Mouse (Mus musculus): ENCODE data around the gene Cspg4. TPM values are rescaled to one million over a fixed set of nuclear protein-coding genes. Genes with fewer than 3 reads are reported as not detected.
A peak's percentile ranks its signal among the peaks of the same experiment; 100 is the strongest.

The Cspg4 gene
- polyA plus RNA-seq, 1 experiment = 21.4 TPM

DNA sequence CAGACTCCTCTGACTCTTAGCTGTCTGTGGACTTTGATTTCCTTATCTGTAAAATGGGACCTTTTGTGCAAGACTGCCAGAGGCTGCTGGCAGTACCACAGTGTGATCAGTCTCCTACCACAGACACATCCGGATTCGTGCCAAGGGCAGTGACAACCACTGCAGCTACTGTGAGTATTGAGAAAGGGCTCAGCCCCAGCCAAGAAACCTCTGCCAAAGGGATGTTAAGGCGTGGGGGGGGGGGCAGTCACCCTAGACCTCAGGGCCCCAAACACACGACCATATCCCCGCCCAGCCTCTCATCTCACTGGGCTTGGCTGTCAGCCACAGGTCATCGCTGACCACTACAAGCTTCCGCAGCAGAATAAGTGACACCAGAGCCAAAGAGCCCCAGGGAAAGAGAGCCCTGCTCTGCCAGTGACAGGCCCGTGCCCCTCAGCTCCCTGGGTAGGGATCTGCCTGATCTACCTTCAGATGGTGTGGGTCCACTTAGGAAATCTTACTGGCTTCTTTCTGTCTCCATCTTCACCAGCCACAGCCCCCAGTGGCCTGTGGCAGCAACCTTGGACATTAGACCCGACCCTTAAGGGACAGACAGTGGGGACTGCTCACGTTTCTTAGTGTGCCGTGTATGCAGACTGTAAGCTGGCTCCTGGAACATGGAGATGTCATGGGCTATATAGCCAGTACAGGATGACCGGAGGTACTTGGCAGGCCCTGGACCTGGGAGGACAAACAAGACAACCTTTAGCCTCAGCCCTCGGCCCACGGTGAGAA, 14.5 kb upstream of the Cspg4 start:
- no peak overlapping the region for H3K4me3 ChIP-seq (ENCODE audit: insufficient read depth, low read depth, low read length)
- no peak overlapping the region for H3K27ac ChIP-seq (replicated peaks; ENCODE audit: low read depth, low read length)
- H3K4me1 ChIP-seq (ENCODE audit: control insufficient read depth, insufficient read depth, insufficient read length, low read length) = no peaks in the 10 kb centered on the region

DNA sequence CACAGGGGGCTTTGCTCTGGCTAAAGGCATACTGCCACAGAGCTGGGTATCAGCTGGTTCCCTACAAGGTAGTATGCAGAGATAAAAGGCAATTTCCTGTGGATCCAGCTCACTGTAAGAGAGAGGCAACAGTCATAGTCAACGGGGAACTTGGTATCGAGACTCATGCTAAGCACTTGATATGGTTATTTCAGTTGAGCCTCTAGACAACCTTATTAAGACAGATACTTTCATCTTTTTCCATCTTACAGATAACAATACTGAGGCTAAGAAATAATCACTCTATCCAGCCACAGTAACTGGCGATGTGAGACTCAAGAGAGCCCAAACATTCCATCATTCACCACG, 14.0 kb upstream of the Cspg4 start:
- H3K27ac ChIP-seq (replicated peaks; ENCODE audit: low read depth, low read length) = no peak overlapping the region
- no peak overlapping the region for H3K4me3 ChIP-seq (ENCODE audit: insufficient read depth, low read depth, low read length)
- no peaks in the 10 kb centered on the region for H3K4me1 ChIP-seq (ENCODE audit: control insufficient read depth, insufficient read depth, insufficient read length, low read length)

DNA sequence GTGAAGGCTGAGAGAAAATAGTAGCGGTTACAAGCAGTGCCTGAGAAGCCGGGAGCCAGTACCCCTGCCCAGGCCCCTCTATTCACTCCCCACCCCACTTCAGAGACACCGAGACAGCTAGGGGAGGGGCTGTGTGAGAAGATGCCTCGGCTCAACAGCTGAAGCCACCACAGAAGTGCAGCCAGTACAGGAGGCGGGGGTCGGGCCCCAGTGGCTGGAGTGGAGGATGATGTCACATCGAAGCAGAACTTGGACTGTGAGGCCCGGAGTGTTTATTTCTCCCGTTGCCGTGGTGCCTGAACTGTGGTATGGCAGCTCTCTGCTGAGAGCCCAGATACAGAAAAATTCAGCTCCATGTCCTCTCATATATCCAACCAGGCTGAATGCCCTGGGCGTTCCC, 13.1 kb upstream of the Cspg4 start:
- Histone ChIP-seq H3K27ac (replicated peaks; ENCODE audit: low read depth, low read length) (no peak overlapping the region), H3K4me3 (ENCODE audit: insufficient read depth, low read depth, low read length) (no peak overlapping the region), H3K4me1 (ENCODE audit: control insufficient read depth, insufficient read depth, insufficient read length, low read length) (no peaks in the 10 kb centered on the region)

DNA sequence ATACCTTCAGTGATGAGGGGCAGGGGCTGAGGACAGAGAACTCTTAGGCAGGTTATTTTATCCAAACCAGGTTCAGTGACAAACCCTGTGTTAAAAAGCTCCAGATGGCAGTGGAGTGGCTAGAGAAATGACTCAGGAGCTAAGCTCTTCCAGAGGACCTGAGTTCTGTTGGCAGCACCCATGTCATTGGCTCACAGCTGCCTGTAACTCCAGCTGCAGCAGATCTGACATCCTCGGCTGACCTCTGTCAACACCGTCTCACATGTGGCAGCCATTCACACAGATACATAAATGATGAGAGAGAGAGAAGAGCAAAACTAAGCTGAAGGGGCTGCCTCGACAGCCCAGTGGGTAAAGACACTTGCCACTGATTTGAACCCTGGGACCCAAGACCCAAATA, 7.4 kb upstream of the Cspg4 start:
- H3K4me1 ChIP-seq (ENCODE audit: control insufficient read depth, insufficient read depth, insufficient read length, low read length) = 0 out of 2 replicates have a peak, but pooled peaks cover 3% of the 10 kb centered on the region
- H3K4me3 ChIP-seq (ENCODE audit: insufficient read depth, low read depth, low read length) = no peak overlapping the region
- no peak overlapping the region for H3K27ac ChIP-seq (replicated peaks; ENCODE audit: low read depth, low read length)

- Histone ChIP-seq H3K4me3 (ENCODE audit: insufficient read depth, low read depth, low read length) (peak overlapping the region; percentile 44), H3K4me1 (ENCODE audit: control insufficient read depth, insufficient read depth, insufficient read length, low read length) (0 out of 2 replicates have a peak, but pooled peaks cover 5% of the 10 kb centered on the region), H3K27ac (replicated peaks; ENCODE audit: low read depth, low read length) (peak overlapping the region; percentile 46)
Observed at GRCm38 (mm10) chr9:56860035-56860434, 4.8 kb upstream of the Cspg4 start.

DNA sequence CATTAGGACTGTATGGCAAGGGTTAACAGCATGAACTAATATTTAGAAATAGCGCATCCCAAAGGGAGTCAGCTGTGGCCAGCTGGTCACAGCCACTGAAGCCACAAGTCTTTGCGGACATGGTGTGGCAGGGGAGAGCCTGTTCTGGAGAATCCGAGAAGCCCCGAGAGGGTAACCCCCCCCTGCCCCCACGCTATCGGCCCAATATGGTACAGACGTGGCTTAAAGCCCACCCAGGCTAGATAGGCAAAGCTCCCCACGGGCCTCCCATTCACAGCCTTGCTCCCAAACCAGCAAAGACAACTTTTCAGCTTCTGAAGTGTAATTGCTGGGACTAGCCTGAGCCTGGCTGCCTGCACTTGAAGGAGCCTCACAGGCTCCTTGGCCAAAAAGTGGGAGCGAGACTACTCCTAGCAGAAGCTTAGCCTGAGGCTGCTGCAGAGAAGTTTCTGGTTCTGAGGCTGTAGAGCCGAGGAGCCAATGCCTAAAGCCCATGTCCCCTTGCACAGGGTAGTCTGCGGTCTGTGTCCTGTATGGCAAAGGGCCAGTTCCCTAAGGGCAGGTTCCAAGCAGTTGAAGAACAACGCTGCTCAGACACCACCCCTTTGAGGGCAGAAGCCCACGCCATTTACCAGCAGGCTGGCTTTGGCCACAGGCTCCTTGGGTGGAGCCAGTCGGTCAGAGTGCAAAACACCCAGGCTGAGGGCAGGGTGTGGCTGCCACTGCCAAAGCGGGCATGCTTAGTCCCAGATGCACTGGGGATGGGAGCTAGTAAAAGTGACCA, 4.2 kb upstream of the Cspg4 start:
- Histone ChIP-seq H3K4me1 (ENCODE audit: control insufficient read depth, insufficient read depth, insufficient read length, low read length) (0 out of 2 replicates have a peak, but pooled peaks cover 5% of the 10 kb centered on the region), H3K4me3 (ENCODE audit: insufficient read depth, low read depth, low read length) (peak overlapping the region; percentile 44), H3K27ac (replicated peaks; ENCODE audit: low read depth, low read length) (peak overlapping the region; percentile 96)

- Histone ChIP-seq H3K27ac (replicated peaks; ENCODE audit: low read depth, low read length) (peak overlapping the region; percentile 18; the same call in 1 of the 2 replicates), H3K4me1 (ENCODE audit: control insufficient read depth, insufficient read depth, insufficient read length, low read length) (peaks cover 5% of the 10 kb centered on the region; the same call in 1 of the 2 replicates), H3K4me3 (ENCODE audit: insufficient read depth, low read depth, low read length) (no peak overlapping the region)
Observed at GRCm38 (mm10) chr9:56862863-56863262, 2.0 kb upstream of the Cspg4 start.

DNA sequence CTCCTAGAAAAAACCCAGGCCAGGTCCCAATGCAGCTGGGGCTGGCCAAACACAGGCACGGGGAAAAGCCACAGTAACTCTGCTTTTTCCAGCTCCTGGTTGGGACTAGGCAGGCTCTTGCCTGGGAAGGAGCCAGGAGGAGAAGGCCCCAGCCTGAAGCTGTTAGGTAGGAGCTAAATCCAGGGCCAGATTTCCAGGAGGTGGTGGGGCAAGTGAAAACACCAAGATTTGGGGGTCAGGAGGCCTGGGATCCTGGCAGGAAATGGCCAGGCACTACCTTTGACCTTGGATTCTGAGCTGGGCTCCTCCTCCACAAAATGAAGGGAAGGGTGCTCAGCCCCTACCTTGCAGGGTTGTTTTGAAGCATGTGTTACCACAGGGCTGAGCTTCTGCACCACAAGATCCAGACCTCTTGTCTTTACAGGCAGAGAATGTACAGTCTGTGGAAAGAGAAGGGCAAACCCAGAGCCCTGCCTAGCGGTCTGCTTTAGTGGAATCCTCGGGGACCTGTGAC, 560 bp upstream of the Cspg4 start, which contains the start of gene Odf3l1:
Gene Odf3l1 (minus strand): TSS at position 464 of the 514 bp plus-strand sequence.
- Histone ChIP-seq H3K4me1 (ENCODE audit: control insufficient read depth, insufficient read depth, insufficient read length, low read length) (peaks cover 5% of the 10 kb centered on the region; the same call in 1 of the 2 replicates), H3K27ac (replicated peaks; ENCODE audit: low read depth, low read length) (peak within 1 kb of the TSS; percentile 92), H3K4me3 (ENCODE audit: insufficient read depth, low read depth, low read length) (peak within 1 kb of the TSS; percentile 69)

GRCm38 (mm10) chr9:56865673-56866400, 1.0 kb downstream of the Cspg4 start:
- Histone ChIP-seq H3K4me1 (ENCODE audit: control insufficient read depth, insufficient read depth, insufficient read length, low read length) (peaks cover 2% of the 10 kb centered on the region; the same call in 1 of the 2 replicates), H3K27ac (replicated peaks; ENCODE audit: low read depth, low read length) (peak overlapping the region; percentile 84; the same call in 1 of the 2 replicates), H3K4me3 (ENCODE audit: insufficient read depth, low read depth, low read length) (peak overlapping the region; percentile 69)

GRCm38 (mm10) chr9:56866430-56866829, 1.6 kb downstream of the Cspg4 start:
- Histone ChIP-seq H3K4me1 (ENCODE audit: control insufficient read depth, insufficient read depth, insufficient read length, low read length) (peaks cover 2% of the 10 kb centered on the region; the same call in 1 of the 2 replicates), H3K4me3 (ENCODE audit: insufficient read depth, low read depth, low read length) (peak overlapping the region; percentile 69), H3K27ac (replicated peaks; ENCODE audit: low read depth, low read length) (peak overlapping the region; percentile 84)

- Histone ChIP-seq H3K27ac (replicated peaks; ENCODE audit: low read depth, low read length) (peak overlapping the region; percentile 41), H3K4me3 (ENCODE audit: insufficient read depth, low read depth, low read length) (no peak overlapping the region; the same call in 1 of the 2 replicates), H3K4me1 (ENCODE audit: control insufficient read depth, insufficient read depth, insufficient read length, low read length) (peaks cover 1% of the 10 kb centered on the region)
Observed at GRCm38 (mm10) chr9:56868292-56868691, 3.5 kb downstream of the Cspg4 start.

- peaks cover 5% of the 10 kb centered on the region for H3K4me1 ChIP-seq (ENCODE audit: control insufficient read depth, insufficient read depth, insufficient read length, low read length)
- H3K27ac ChIP-seq (replicated peaks; ENCODE audit: low read depth, low read length) = no peak overlapping the region
- H3K4me3 ChIP-seq (ENCODE audit: insufficient read depth, low read depth, low read length) = no peak overlapping the region
Observed at GRCm38 (mm10) chr9:56869552-56869951, 4.7 kb downstream of the Cspg4 start.

DNA sequence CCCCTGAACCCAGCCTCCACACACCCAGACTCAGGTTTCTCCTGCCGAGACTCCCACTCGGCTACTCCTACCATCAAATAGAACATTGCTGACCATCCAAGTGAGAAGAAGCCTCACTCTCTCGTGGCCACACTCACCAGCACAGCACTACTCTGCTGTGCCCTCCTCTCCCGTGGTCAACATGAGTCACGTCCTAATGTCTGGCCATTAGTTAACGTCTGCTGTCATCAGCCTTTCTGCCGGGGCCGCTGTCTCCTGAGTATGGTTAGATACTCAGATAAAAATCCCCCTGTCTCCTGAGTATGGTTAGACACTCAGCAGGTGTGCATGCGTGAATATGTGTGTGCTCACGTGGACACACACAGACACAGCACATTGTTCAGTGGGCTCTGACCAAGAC, 5.9 kb downstream of the Cspg4 start:
- peak overlapping the region; percentile 27; the same call in 1 of the 2 replicates for H3K27ac ChIP-seq (replicated peaks; ENCODE audit: low read depth, low read length)
- H3K4me1 ChIP-seq (ENCODE audit: control insufficient read depth, insufficient read depth, insufficient read length, low read length) = peaks cover 5% of the 10 kb centered on the region
- no peak overlapping the region for H3K4me3 ChIP-seq (ENCODE audit: insufficient read depth, low read depth, low read length)

GRCm38 (mm10) chr9:56871191-56871590, 6.4 kb downstream of the Cspg4 start:
- Histone ChIP-seq H3K4me3 (ENCODE audit: insufficient read depth, low read depth, low read length) (no peak overlapping the region), H3K4me1 (ENCODE audit: control insufficient read depth, insufficient read depth, insufficient read length, low read length) (peaks cover 5% of the 10 kb centered on the region), H3K27ac (replicated peaks; ENCODE audit: low read depth, low read length) (peak overlapping the region; percentile 38)
